Mouse (Mus musculus) kidney, postnatal 0 days (tissue): ENCODE measurements around the gene Meiob. TPM values are rescaled to one million over a fixed set of nuclear protein-coding genes. Genes with fewer than 3 reads are reported as not detected.

Source experiments
- ATAC-seq: fragments of 200-750 bp; cut with Nextera tagmentation; replicated peaks from 2 replicates; pipeline ENCODE4 v1.8.0; 2017; ENCODE audit warnings: low read depth, moderate number of reproducible peaks, moderate TSS enrichment, moderate library complexity; ENCODE audit not compliant: low FRiP score
- DNase-seq: peaks from one replicate; pipeline ENCODE4 v3.0.0-alpha.2; 2016; ENCODE audit warnings: low spot score
- H3K27ac ChIP-seq: fragments of 300-500 bp; sonication (generic); 2 replicates; pipeline ENCODE4 v1.5.1; 2014; ENCODE audit warnings: mild to moderate bottlenecking
- H3K27me3 ChIP-seq: fragments of 300-500 bp; sonication (generic); 2 replicates; pipeline ENCODE4 v1.6.1; 2014; ENCODE audit warnings: low read length, mixed read lengths; ENCODE audit not compliant: insufficient read depth
- H3K36me3 ChIP-seq: fragments of 300-500 bp; sonication (generic); 2 replicates; pipeline ENCODE4 v1.6.1; 2014; ENCODE audit warnings: low read length, mixed read lengths; ENCODE audit not compliant: insufficient read depth
- H3K4me1 ChIP-seq: fragments of 300-500 bp; sonication (generic); replicated peaks from 2 replicates; pipeline ENCODE4 v1.6.1; 2014; ENCODE audit warnings: antibody characterized with exemption, low read length, mixed read lengths; ENCODE audit not compliant: insufficient read depth
- H3K4me2 ChIP-seq: fragments of 300-500 bp; sonication (generic); 2 replicates; pipeline ENCODE4 v1.6.1; 2014; ENCODE audit warnings: mild to moderate bottlenecking, low read length, moderate library complexity, mixed read lengths
- H3K4me3 ChIP-seq: fragments of 300-500 bp; sonication (generic); replicated peaks from 2 replicates; pipeline ENCODE4 v1.5.1; 2014; ENCODE audit warnings: low read depth, low read length
- H3K9ac ChIP-seq: fragments of 300-500 bp; sonication (generic); 2 replicates; pipeline ENCODE4 v1.6.1; 2014; ENCODE audit warnings: low read depth, low read length
- H3K9me3 ChIP-seq: fragments of 300-500 bp; sonication (generic); replicated peaks from 2 replicates; pipeline ENCODE4 v1.6.1; 2016; ENCODE audit warnings: low read length, inconsistent platforms, mixed read lengths
- CTCF ChIP-seq: IDR thresholded peaks from 2 replicates; pipeline ENCODE4 v1.5.1; 2016; ENCODE audit warnings: antibody characterized with exemption, low read depth, mild to moderate bottlenecking, moderate library complexity
- WGBS: fragments of 180-500 bp; shearing (Covaris S2); extraction: QIAGEN DNeasy Blood & Tissue Kit; methylation state at CpG from one replicate; pipeline ENCODE4 v1.1.7; 2014; 5-methylcytosine and 5-hydroxymethylcytosine counted together
- polyA plus RNA-seq: library from polyadenylated mRNA; unstranded; fragments of >200 nt; fragmentation: Nextera tagmentation; extraction: Ambion mirVana; gene quantifications from 2 replicates; pipeline ENCODE4 v1.2.1, GENCODE M21; 2015

Meiob gene
- polyA plus RNA-seq, 1 experiment from 2014 or later = 0.47 TPM

- DNase-seq = no peak
- H3K4me1 ChIP-seq = no peaks in the 10 kb centered on the region
These were observed 7.1 kb upstream of the Meiob start for GRCm38 (mm10) chr17:24796969-24797368.

GRCm38 (mm10) chr17:24798229-24798628, 5.9 kb upstream of the Meiob start:
- no peak for ATAC-seq
- no peak for TF ChIP-seq CTCF
- Histone ChIP-seq H3K36me3 (no peaks in the 10 kb centered on the region), H3K27ac (no peak overlapping the region), H3K9ac (no peak overlapping the region), H3K9me3 (no peaks in the 10 kb centered on the region), H3K4me3 (no peak overlapping the region), H3K4me2 (no peak overlapping the region), H3K27me3 (no peaks in the 10 kb centered on the region), H3K4me1 (no peaks in the 10 kb centered on the region)
- WGBS = 58% methylated on average over 9 of the region's 9 CpGs
- no peak for DNase-seq

More at GRCm38 (mm10) chr17:24796969-24797368, 7.1 kb upstream of the Meiob start:
- no peak overlapping the region for H3K4me2 ChIP-seq
- TF ChIP-seq CTCF = no peak
- no peak overlapping the region for H3K9ac ChIP-seq
- H3K27me3 ChIP-seq = no peaks in the 10 kb centered on the region
- H3K36me3 ChIP-seq = no peaks in the 10 kb centered on the region
- 66% methylated on average over 3 of the region's 3 CpGs for WGBS
- H3K27ac ChIP-seq = no peak overlapping the region
- H3K4me3 ChIP-seq = no peak overlapping the region
- H3K9me3 ChIP-seq = no peaks in the 10 kb centered on the region
- ATAC-seq = no peak

GRCm38 (mm10) chr17:24799476-24799875, 4.6 kb upstream of the Meiob start:
- 88% methylated on average over 4 of the region's 4 CpGs for WGBS

GRCm38 (mm10) chr17:24800524-24800923, 3.6 kb upstream of the Meiob start:
- H3K4me2 ChIP-seq = no peak overlapping the region
- no peak overlapping the region for H3K27ac ChIP-seq
- H3K4me1 ChIP-seq = no peaks in the 10 kb centered on the region
- H3K27me3 ChIP-seq = no peaks in the 10 kb centered on the region
- ATAC-seq = no peak
- H3K36me3 ChIP-seq = no peaks in the 10 kb centered on the region
- TF ChIP-seq CTCF = 0 out of 2 replicates have a peak, but pooled peaks have one; percentile 10
- no peak overlapping the region for H3K4me3 ChIP-seq
- WGBS = 61% methylated on average over 3 of the region's 3 CpGs
- H3K9ac ChIP-seq = no peak overlapping the region
- DNase-seq = no peak
- H3K9me3 ChIP-seq = no peaks in the 10 kb centered on the region

More at GRCm38 (mm10) chr17:24799476-24799875, 4.6 kb upstream of the Meiob start:
- DNase-seq = no peak
- no peak overlapping the region for H3K27ac ChIP-seq
- no peak overlapping the region for H3K4me3 ChIP-seq
- no peak overlapping the region for H3K9ac ChIP-seq
- H3K4me1 ChIP-seq = no peaks in the 10 kb centered on the region
- H3K9me3 ChIP-seq = no peaks in the 10 kb centered on the region
- TF ChIP-seq CTCF = no peak
- H3K27me3 ChIP-seq = no peaks in the 10 kb centered on the region
- no peak for ATAC-seq
- no peak overlapping the region for H3K4me2 ChIP-seq
- H3K36me3 ChIP-seq = no peaks in the 10 kb centered on the region

- DNase-seq (no peak), ATAC-seq (no peak)
- H3K27me3 ChIP-seq = no peaks in the 10 kb centered on the region
- no peaks in the 10 kb centered on the region for H3K4me1 ChIP-seq
- H3K9me3 ChIP-seq = no peaks in the 10 kb centered on the region
- H3K27ac ChIP-seq = no peak overlapping the region
- no peak overlapping the region for H3K9ac ChIP-seq
- H3K4me2 ChIP-seq = no peak overlapping the region
- no peak overlapping the region for H3K4me3 ChIP-seq
- no peak for TF ChIP-seq CTCF
- WGBS = 78% methylated on average over 3 of the region's 3 CpGs
- H3K36me3 ChIP-seq = no peaks in the 10 kb centered on the region
These were observed 7.1 kb downstream of the Meiob start for GRCm38 (mm10) chr17:24811211-24811610.

- H3K4me3 ChIP-seq = no peak overlapping the region
- H3K4me2 ChIP-seq = no peak overlapping the region
- 27% methylated on average over 2 of the region's 2 CpGs for WGBS
- no peak overlapping the region for H3K27ac ChIP-seq
- no peaks in the 10 kb centered on the region for H3K27me3 ChIP-seq
- no peaks in the 10 kb centered on the region for H3K9me3 ChIP-seq
- no peak for DNase-seq
- H3K4me1 ChIP-seq = no peaks in the 10 kb centered on the region
- TF ChIP-seq CTCF = no peak
- ATAC-seq = no peak
- no peak overlapping the region for H3K9ac ChIP-seq
- H3K36me3 ChIP-seq = no peaks in the 10 kb centered on the region
These were observed 8.1 kb downstream of the Meiob start for GRCm38 (mm10) chr17:24812215-24812614.

- ATAC-seq = no peak
- Histone ChIP-seq H3K9ac (no peak overlapping the region), H3K27me3 (no peaks in the 10 kb centered on the region), H3K4me2 (no peak overlapping the region), H3K36me3 (no peaks in the 10 kb centered on the region), H3K4me1 (no peaks in the 10 kb centered on the region), H3K27ac (no peak overlapping the region), H3K4me3 (no peak overlapping the region), H3K9me3 (no peaks in the 10 kb centered on the region)
- TF ChIP-seq CTCF = no peak
- WGBS = 84% methylated on average over 5 of the region's 5 CpGs
- no peak for DNase-seq
These were observed 11.2 kb downstream of the Meiob start for GRCm38 (mm10) chr17:24815256-24815655.
